Mouse (Mus musculus): ENCODE measurements around the gene S100a11.
"Not testable (repeated sequence)": the region's sequence is repeated elsewhere in the genome, so short reads cannot be mapped to it uniquely, and the experiment has no call there.

S100a11 gene

DNA sequence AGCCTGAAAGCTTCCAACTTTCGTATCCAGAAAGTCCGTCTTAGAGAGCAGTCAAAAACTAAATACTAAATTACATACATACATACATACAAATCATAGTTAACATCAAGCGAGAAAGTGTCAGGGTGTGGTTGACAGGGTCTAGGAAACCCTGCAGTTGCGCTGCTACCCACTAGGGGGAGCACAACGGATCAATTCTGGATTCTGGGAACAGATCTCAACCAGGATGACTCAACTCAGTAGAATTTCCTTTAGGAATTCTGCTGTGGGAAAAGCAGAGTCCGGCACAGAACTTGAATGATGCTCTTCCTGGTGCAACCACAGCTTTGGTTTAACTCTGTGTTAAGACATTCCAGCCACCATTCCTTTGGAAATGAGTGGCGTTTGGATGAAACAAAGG lies 2.3 kb downstream of the S100a11 start:
- DNase-seq (ENCODE audit: low spot score): peak; percentile 21

- no peak for DNase-seq (ENCODE audit: low spot score)
These were observed 7.0 kb downstream of the S100a11 start for GRCm38 (mm10) chr3:93527300-93527699.

DNA sequence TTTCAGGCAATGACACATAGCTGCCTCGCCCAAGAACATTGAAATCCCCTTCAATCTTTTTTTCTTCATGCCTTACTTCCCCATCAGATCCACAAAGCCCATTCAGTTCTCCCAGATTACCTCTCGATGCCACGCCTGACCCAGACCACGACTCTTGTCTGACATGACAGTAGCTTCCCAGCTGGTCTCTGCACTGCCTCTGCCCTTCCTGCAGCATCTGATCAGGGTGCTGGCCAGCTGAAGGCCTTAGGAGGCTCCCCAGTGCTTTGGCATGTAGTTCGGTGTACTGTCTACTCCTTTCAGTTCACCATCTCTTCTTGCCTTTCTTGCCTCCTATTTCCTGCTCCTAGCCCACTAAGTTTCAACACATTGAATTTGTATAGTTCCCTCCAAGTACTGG lies 8.5 kb downstream of the S100a11 start:
- DNase-seq (ENCODE audit: low spot score): no peak

GRCm38 (mm10) chr3:93537068-93537576 lies 16.8 kb downstream of the S100a11 start:
- no peak for DNase-seq (ENCODE audit: low spot score)

GRCm38 (mm10) chr3:93538486-93538885 lies 18.2 kb downstream of the S100a11 start:
- DNase-seq (ENCODE audit: low spot score): no peak

- no peak for DNase-seq (ENCODE audit: low spot score)
These were observed 21.2 kb downstream of the S100a11 start for GRCm38 (mm10) chr3:93541501-93541900.

DNA sequence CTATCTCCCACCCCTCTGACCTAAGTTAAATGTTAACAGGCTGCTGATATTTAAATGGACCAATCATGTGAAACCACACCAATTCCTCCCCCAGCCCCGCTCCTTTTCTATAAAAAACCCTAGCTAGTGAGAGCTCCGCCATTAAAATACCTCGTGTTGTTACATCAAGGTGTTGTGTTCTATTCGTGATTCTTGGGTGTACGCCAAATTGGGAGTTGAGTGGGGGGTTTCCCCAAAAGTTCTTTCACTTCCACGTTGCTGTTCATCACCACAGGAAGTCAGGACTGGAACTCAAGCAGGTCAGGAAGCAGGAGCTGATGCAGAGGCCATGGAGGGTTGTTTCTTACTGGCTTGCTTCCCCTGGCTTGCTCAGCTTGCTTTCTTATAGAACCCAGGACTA lies 23.9 kb downstream of the S100a11 start:
- DNase-seq (ENCODE audit: low spot score): not testable (repeated sequence)

DNA sequence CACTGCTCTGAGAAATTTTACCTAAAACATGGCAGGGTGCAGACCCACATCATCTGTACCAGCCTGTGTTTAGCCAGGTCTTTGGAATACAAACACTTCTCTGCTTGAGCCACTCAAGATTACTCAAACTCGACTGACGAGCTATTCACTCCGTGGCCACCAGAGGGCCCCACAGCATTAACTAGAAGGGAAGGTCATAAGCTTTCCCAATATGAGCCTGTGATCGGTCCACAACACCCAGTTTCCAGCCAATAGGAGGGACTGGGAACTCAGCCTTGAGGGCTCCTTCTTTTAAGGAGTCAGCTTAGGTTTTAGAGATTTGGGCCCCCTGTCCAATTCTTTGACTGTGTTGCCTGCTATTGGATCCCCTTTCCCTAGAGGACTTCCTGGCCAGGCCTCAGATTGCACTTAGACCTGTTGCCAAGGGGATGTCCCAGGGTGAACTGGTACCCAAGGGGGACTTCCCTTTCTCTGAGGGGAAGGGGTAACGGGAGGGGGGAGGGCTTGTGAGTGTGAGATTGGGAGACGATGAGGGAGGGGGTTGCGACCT lies 26.9 kb downstream of the S100a11 start:
- peak; percentile 53 for DNase-seq (ENCODE audit: low spot score)

DNA sequence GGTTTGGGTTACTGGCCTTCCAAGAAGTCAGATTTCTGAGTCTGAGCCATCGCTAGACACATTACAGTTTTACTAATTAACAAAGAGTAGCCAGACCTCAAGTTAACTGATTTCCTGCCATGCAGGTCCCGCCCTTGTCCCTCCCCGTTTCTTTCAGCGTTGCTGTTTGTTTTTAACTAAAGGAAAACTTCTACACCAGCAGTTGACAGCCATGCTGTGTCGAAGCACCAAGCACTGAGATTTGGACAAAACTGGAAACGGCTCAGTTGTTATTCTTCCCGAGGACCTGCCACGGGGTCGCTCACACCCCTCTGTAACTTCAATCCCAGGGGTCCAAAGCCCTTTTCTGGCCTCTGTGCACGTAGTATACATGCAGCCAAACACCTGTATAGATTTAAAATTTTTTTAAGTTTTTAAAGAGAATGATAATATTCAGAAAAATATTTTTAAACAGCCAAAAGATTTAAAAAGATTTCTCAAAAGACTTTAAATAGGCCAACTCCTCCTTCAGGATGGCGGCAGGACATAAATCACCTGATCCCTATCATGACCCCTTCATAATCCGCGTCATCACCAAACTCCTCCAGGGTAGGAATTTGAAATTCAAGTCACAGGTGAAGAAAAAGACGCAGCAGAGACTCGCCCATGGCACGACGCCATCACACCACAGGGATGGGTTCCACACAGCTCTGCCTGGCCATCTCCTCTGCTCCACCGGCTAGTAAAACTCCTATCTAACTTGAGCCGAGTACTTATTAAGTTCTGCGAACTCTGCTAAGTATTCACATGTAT lies 27.7 kb downstream of the S100a11 start:
- DNase-seq (ENCODE audit: low spot score): no peak

GRCm38 (mm10) chr3:93548541-93549266 lies 28.4 kb downstream of the S100a11 start:
- DNase-seq (ENCODE audit: low spot score): no peak

GRCm38 (mm10) chr3:93549986-93550385 lies 29.7 kb downstream of the S100a11 start:
- no peak for DNase-seq (ENCODE audit: low spot score)

- DNase-seq (ENCODE audit: low spot score): no peak
These were observed 31.9 kb downstream of the S100a11 start for GRCm38 (mm10) chr3:93551950-93552901.

- DNase-seq (ENCODE audit: low spot score): no peak
These were observed 33.0 kb downstream of the S100a11 start for GRCm38 (mm10) chr3:93553311-93553710.

- DNase-seq (ENCODE audit: low spot score): no peak
These were observed 33.6 kb downstream of the S100a11 start for GRCm38 (mm10) chr3:93553765-93554378.

DNA sequence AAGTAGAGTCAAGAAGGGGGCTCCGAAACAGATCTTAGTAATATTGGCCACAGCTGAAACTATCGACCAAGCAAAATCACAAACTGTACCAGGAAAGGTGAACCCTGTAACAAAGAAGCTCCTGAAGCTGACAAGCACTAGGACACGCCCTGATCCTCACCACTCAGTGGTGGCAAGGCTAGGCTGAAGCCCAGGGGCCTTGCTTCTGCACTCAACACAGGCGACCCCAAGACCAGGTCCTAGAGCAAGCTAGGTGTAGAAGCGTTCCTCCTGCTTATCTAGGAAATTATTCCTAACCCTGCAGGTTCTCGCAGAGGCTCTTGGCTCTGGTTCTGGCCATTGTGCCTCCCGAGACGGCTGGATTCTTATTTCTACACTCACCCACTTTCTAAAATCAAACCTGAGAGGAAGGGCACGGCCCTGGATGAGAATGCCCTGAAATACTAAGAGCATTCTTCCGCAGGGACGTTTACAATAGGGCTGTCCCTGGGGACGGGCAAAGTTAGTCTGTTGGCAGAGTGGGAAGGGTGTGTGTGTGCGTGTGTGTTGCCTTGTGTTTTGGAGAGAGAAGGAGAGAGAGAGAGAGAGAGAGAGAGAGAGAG lies 34.2 kb downstream of the S100a11 start:
- no peak for DNase-seq (ENCODE audit: low spot score)

GRCm38 (mm10) chr3:93554981-93555877 lies 34.9 kb downstream of the S100a11 start, which contains the start of gene S100a10:
Gene S100a10 (plus strand): TSS chr3:93555080.
- no peak for DNase-seq (ENCODE audit: low spot score)

DNA sequence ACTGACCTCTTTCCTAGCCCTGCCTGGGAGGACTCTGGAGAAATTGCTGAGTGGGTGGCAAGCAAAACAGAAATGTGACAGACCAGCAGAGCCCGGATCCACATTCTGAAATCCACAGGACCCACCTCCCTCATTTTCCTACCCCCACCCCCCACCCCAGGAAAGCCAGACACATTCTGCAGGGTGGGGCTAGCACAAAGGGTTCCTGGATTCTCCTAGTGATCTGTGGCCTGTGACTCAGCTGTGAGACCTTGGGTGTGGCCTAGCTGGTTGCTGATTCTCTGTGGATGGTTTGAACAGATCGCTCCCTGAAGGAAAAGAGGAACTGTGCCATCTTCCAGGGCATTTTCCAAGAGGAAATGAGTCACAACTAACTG lies 35.6 kb downstream of the S100a11 start:
- DNase-seq (ENCODE audit: low spot score): no peak

DNA sequence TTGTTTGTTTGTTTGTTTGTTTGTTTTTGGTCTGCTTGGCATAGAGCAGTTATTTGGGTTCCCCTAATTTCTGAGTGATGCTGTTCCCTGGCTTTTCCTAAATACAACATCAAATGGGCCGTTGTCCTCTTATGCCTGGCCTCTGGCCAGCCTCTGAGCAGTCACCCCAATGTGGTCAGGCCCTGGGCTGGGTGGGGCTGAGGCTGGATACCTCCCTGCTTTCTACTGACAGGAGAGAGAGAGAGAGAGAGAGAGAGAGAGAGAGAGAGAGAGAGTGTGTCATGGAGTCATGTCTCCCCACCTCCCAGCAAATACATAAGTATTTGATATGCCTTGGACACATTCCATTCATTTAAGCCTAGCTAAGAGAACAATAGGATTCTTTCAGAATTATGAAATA lies 36.3 kb downstream of the S100a11 start:
- no peak for DNase-seq (ENCODE audit: low spot score)

- no peak for DNase-seq (ENCODE audit: low spot score)
These were observed 37.2 kb downstream of the S100a11 start for GRCm38 (mm10) chr3:93557471-93557870.

DNA sequence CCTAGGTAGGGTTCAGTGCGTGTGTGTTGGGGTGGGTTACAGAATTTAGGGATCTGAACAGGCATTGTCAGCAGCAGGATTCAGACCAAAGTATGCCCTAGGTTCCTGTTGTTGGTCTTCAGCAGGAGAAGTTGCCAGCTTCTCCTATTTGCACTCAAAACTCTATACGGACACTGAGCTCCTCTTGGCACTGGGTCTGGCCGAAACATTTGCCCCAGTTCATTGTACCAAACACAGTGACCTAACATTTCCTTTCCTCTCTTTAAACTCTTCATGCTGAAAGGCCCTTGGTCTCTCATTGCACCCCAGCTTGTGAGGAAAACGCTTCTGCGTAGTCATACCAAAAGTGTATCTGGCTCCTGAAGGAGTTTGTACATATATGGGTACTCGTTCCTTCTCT lies 39.7 kb downstream of the S100a11 start:
- DNase-seq (ENCODE audit: low spot score): no peak
